Mouse (Mus musculus) heart, postnatal 0 days (tissue): ENCODE results near the gene Fermt2. TPM values are rescaled to one million over a fixed set of nuclear protein-coding genes. Genes with fewer than 3 reads are reported as not detected.

Source experiments
- ATAC-seq: fragments of 200-750 bp; cut with Nextera tagmentation; 2 replicates; pipeline ENCODE4 v1.8.0; 2017; ENCODE audit warnings: low read depth, moderate number of reproducible peaks, moderate library complexity; ENCODE audit not compliant: insufficient read depth
- DNase-seq: peaks from one replicate; pipeline ENCODE4 v3.0.0-alpha.2; 2016; ENCODE audit warnings: low spot score
- H3K27ac ChIP-seq: fragments of 300-500 bp; sonication (generic); 2 replicates; pipeline ENCODE4 v1.5.1; 2014; ENCODE audit warnings: low read depth, mild to moderate bottlenecking
- H3K27me3 ChIP-seq: fragments of 300-500 bp; sonication (generic); 2 replicates; pipeline ENCODE4 v1.6.1; 2014; ENCODE audit warnings: low read length, mixed read lengths; ENCODE audit not compliant: control insufficient read depth, insufficient read depth
- H3K36me3 ChIP-seq: fragments of 300-500 bp; sonication (generic); replicated peaks from 2 replicates; pipeline ENCODE4 v1.6.1; 2014; ENCODE audit warnings: low read length, mixed read lengths; ENCODE audit not compliant: control insufficient read depth, insufficient read depth
- H3K4me1 ChIP-seq: fragments of 300-500 bp; sonication (generic); 2 replicates; pipeline ENCODE4 v1.6.1; 2014; ENCODE audit warnings: antibody characterized with exemption; ENCODE audit not compliant: control insufficient read depth, insufficient read depth
- H3K4me2 ChIP-seq: fragments of 300-500 bp; sonication (generic); 2 replicates; pipeline ENCODE4 v1.6.1; 2014; ENCODE audit warnings: low read depth, mild to moderate bottlenecking, low read length, moderate library complexity
- H3K4me3 ChIP-seq: fragments of 300-500 bp; sonication (generic); 2 replicates; pipeline ENCODE4 v1.5.1; 2014; ENCODE audit warnings: low read depth, low read length
- H3K9ac ChIP-seq: fragments of 300-500 bp; sonication (generic); replicated peaks from 2 replicates; pipeline ENCODE4 v1.6.1; 2014; ENCODE audit warnings: low read depth, low read length, mixed read lengths
- H3K9me3 ChIP-seq: fragments of 300-500 bp; sonication (generic); replicated peaks from 2 replicates; pipeline ENCODE4 v1.6.1; 2016; ENCODE audit warnings: low read length; ENCODE audit not compliant: control insufficient read depth
- CTCF ChIP-seq: IDR thresholded peaks from 2 replicates; pipeline ENCODE4 v1.5.1; 2016; ENCODE audit warnings: antibody characterized with exemption, control low read depth, low read depth
- EP300 ChIP-seq: IDR thresholded peaks from 2 replicates; pipeline ENCODE4 v1.6.1; 2016; ENCODE audit warnings: antibody characterized with exemption, low read depth
- WGBS: fragments of 180-500 bp; shearing (Covaris S2); extraction: QIAGEN DNeasy Blood & Tissue Kit; methylation state at CpG from one replicate; pipeline ENCODE4 v1.1.7; 2014; 5-methylcytosine and 5-hydroxymethylcytosine counted together
- polyA plus RNA-seq: library from polyadenylated mRNA; unstranded; fragments of >200 nt; fragmentation: Nextera tagmentation; extraction: Ambion mirVana; gene quantifications from 2 replicates; pipeline ENCODE4 v1.2.1, GENCODE M21; 2015
- total RNA-seq: library from RNA; depleted of rRNA; stranded (reverse); fragments of >200 nt; gene quantifications from 2 replicates; pipeline ENCODE4 v1.2.3, GENCODE M21; 2014; ENCODE audit warnings: low replicate concordance

Gene Fermt2
- total and polyA plus RNA-seq, 2 experiments from 2014 or later: 119 to 221 TPM

- Histone ChIP-seq H3K9ac (no peak overlapping the region), H3K9me3 (no peaks in the 10 kb centered on the region), H3K4me2 (no peak overlapping the region), H3K36me3 (no peaks in the 10 kb centered on the region), H3K4me3 (no peak overlapping the region), H3K4me1 (peaks cover 24% of the 10 kb centered on the region), H3K27me3 (no peaks in the 10 kb centered on the region), H3K27ac (no peak overlapping the region)
- ATAC-seq (no peak), DNase-seq (peak; percentile 37)
- TF ChIP-seq CTCF (no peak), EP300 (no peak)
- WGBS: 47% methylated on average over 6 of the region's 6 CpGs
Measured at GRCm38 (mm10) chr14:45561681-45562080, 31.8 kb upstream of the Fermt2 start.

- H3K27ac ChIP-seq: no peak overlapping the region
- TF ChIP-seq EP300 (no peak), CTCF (no peak)
- no peak overlapping the region for H3K4me3 ChIP-seq
- H3K9ac ChIP-seq: no peak overlapping the region
- H3K9me3 ChIP-seq: no peaks in the 10 kb centered on the region; the same call in 1 of the 2 replicates
- H3K4me1 ChIP-seq: peaks cover 12% of the 10 kb centered on the region; the same call in 1 of the 2 replicates
- DNase-seq: no peak
- H3K36me3 ChIP-seq: no peaks in the 10 kb centered on the region
- no peak overlapping the region for H3K4me2 ChIP-seq
- 73% methylated on average over 1 of the region's 1 CpGs for whole genome bisulfite sequencing
- H3K27me3 ChIP-seq: no peaks in the 10 kb centered on the region
- no peak for ATAC-seq
Measured at GRCm38 (mm10) chr14:45559018-45559417, 29.1 kb upstream of the Fermt2 start.

GRCm38 (mm10) chr14:45554336-45554735, 24.4 kb upstream of the Fermt2 start:
- H3K36me3 ChIP-seq: no peaks in the 10 kb centered on the region
- no peaks in the 10 kb centered on the region for H3K4me1 ChIP-seq
- WGBS: 83% methylated on average over 6 of the region's 6 CpGs
- no peak overlapping the region for H3K4me3 ChIP-seq
- H3K4me2 ChIP-seq: no peak overlapping the region
- peak overlapping the region; percentile 58 for H3K27ac ChIP-seq
- ATAC-seq: no peak
- no peaks in the 10 kb centered on the region for H3K27me3 ChIP-seq
- no peak overlapping the region for H3K9ac ChIP-seq
- H3K9me3 ChIP-seq: no peaks in the 10 kb centered on the region; the same call in 1 of the 2 replicates
- TF ChIP-seq EP300: no peak
- TF ChIP-seq CTCF: no peak
- DNase-seq: no peak

GRCm38 (mm10) chr14:45553854-45554253, 23.9 kb upstream of the Fermt2 start:
- ATAC-seq (peak; percentile 85), DNase-seq (peak; percentile 76)
- no peaks in the 10 kb centered on the region for H3K36me3 ChIP-seq
- TF ChIP-seq CTCF (no peak), EP300 (no peak)
- H3K9ac ChIP-seq: no peak overlapping the region
- H3K4me1 ChIP-seq: no peaks in the 10 kb centered on the region
- H3K27me3 ChIP-seq: no peaks in the 10 kb centered on the region
- H3K4me3 ChIP-seq: no peak overlapping the region
- 21% methylated on average over 2 of the region's 2 CpGs for WGBS
- H3K4me2 ChIP-seq: no peak overlapping the region
- no peaks in the 10 kb centered on the region; the same call in 1 of the 2 replicates for H3K9me3 ChIP-seq
- H3K27ac ChIP-seq: peak overlapping the region; percentile 58

- Histone ChIP-seq H3K9ac (no peak overlapping the region), H3K9me3 (no peaks in the 10 kb centered on the region; the same call in 1 of the 2 replicates), H3K27ac (no peak overlapping the region), H3K4me2 (no peak overlapping the region), H3K36me3 (no peaks in the 10 kb centered on the region), H3K4me3 (no peak overlapping the region), H3K4me1 (no peaks in the 10 kb centered on the region), H3K27me3 (no peaks in the 10 kb centered on the region)
- no peak for TF ChIP-seq EP300
- TF ChIP-seq CTCF: no peak
- 84% methylated on average over 4 of the region's 4 CpGs for WGBS
- no peak for ATAC-seq
- DNase-seq: no peak
Measured at GRCm38 (mm10) chr14:45552431-45552830, 22.5 kb upstream of the Fermt2 start.

- no peaks in the 10 kb centered on the region for H3K36me3 ChIP-seq
- no peaks in the 10 kb centered on the region; the same call in 1 of the 2 replicates for H3K9me3 ChIP-seq
- ATAC-seq: no peak; the same call in 1 of the 2 replicates
- DNase-seq: no peak
- TF ChIP-seq EP300 (no peak), CTCF (peak; percentile 52)
- H3K27me3 ChIP-seq: no peaks in the 10 kb centered on the region
- H3K4me2 ChIP-seq: no peak overlapping the region
- WGBS: 58% methylated on average over 17 of the region's 17 CpGs
- no peak overlapping the region for H3K4me3 ChIP-seq
- no peaks in the 10 kb centered on the region for H3K4me1 ChIP-seq
- no peak overlapping the region for H3K27ac ChIP-seq
- no peak overlapping the region for H3K9ac ChIP-seq
Measured at GRCm38 (mm10) chr14:45551121-45551768, 21.3 kb upstream of the Fermt2 start.
